Mouse (Mus musculus): ENCODE results near the gene 4930544D05Rik. TPM values are rescaled to one million over a fixed set of nuclear protein-coding genes. Genes with fewer than 3 reads are reported as not detected.
A peak's percentile ranks its signal among the peaks of the same experiment; 100 is the strongest.

4930544D05Rik gene
- polyA plus RNA-seq, 1 experiment from 2014 or later = not detected

DNA sequence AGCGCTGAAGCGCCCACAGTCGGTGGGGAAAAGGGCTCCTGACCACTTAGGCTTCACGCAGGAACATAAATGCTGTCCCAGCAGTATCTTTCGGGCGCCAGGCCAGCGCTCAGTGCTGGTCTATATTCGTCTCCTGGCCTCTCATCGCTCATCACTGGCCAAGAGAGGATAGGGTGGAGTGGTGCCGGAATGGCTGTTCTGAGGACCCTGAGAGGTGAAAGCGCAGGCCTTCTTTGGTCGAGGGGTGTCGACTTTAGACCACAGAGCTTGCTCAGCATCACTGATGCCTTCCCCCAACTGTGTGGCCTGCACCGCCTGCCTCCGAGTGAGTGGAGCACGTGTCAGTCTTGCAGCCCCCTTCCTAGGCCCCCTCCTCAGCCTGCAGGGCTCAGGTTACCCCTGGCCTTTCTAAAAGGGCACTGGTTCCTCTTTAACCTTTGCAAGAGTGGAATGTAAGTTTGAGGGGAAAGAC, 40.8 kb downstream of the 4930544D05Rik start:
- Histone ChIP-seq H3K27ac (replicated peaks) (peak overlapping the region; percentile 99), H3K4me3 (peak overlapping the region; percentile 100), H3K36me3 (peaks cover 40% of the 10 kb centered on the region), H3K27me3 (ENCODE audit: low read depth, poor library complexity, severe bottlenecking) (no peaks in the 10 kb centered on the region), H3K9me3 (replicated peaks) (no peaks in the 10 kb centered on the region), H3K4me1 (peaks cover 56% of the 10 kb centered on the region)
- peak; percentile 66 for DNase-seq (ENCODE audit: low spot score)
- WGBS = 2% methylated on average over 16 of the region's 16 CpGs

DNA sequence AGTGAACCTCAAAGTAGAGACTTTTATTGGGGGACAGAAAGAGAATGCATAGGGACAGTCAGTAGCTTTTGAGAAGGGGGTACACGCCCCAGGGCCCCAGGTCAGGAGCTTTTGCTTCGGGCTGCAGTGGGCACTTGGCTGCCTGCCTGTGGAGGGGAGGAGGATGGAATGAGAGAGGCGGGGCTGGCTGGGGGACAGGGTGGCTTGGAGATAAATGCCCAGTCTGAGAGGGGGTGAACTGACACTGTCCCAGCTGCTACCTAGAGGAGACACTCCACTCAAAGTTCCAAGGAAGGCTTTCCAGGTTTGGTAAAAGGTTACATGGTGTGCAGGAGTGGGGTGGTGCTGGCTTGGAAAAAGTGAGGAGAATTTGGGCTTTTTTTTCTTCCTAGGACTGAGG, 41.3 kb downstream of the 4930544D05Rik start, which contains the start of gene Eno3:
Gene Eno3, plus strand, starts transcription at position 239 of the 400 bp plus-strand sequence.
- DNase-seq (ENCODE audit: low spot score) = peak; percentile 48
- H3K4me1 ChIP-seq = peaks cover 54% of the 10 kb centered on the region
- 0% methylated on average over 3 of the region's 3 CpGs for WGBS

DNA sequence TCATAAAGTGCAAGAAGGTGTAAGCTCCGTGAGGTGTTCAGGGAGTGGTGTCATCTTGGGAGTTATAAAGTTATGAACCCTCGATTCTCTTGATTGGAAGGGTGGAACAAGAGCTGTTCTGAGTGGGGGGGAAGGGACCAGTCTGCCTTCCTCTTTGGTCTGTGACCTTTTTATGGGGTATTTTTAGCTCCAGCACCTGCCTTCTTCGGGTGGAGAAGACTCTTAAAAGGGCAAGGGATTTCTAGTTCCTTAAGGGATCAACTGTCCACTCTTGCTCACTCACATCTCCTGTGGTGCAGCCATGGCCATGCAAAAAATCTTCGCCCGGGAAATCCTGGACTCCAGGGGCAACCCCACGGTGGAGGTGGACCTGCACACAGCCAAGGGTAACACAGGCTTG, 41.9 kb downstream of the 4930544D05Rik start:
- DNase-seq (ENCODE audit: low spot score) = no peak
- Histone ChIP-seq H3K9me3 (replicated peaks) (no peaks in the 10 kb centered on the region), H3K27ac (replicated peaks) (peak overlapping the region; percentile 99), H3K36me3 (peaks cover 40% of the 10 kb centered on the region), H3K4me1 (peaks cover 48% of the 10 kb centered on the region), H3K27me3 (ENCODE audit: low read depth, poor library complexity, severe bottlenecking) (no peaks in the 10 kb centered on the region), H3K4me3 (0 out of 2 replicates have a peak overlapping the region, but pooled peaks have one; percentile 4)
- 63% methylated on average over 6 of the region's 6 CpGs for WGBS

More for the DNA sequence above, 41.3 kb downstream of the 4930544D05Rik start, which contains the start of gene Eno3:
- H3K36me3 ChIP-seq = peaks cover 40% of the 10 kb centered on the region
- H3K27me3 ChIP-seq (ENCODE audit: low read depth, poor library complexity, severe bottlenecking) = no peaks in the 10 kb centered on the region
- H3K4me3 ChIP-seq = peak within 1 kb of the TSS; percentile 100
- no peaks in the 10 kb centered on the region for H3K9me3 ChIP-seq (replicated peaks)
- H3K27ac ChIP-seq (replicated peaks) = peak within 1 kb of the TSS; percentile 99

DNA sequence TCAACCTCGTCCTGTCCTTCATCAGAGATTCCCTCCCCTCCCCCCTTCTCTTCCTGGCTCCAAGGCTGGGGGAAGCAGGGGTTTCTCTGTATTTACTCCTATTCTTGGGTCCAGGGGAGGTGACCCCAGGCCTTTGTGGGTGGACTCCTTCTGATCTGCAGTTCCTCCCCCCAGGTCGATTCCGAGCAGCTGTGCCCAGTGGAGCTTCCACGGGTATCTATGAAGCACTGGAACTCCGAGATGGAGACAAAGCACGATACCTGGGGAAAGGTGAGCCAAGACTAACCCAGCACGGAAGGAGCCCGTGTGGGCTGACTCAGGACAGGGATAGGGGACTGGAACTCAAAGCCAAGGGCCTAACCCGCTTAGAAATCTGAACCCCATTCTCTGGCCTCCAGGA, 42.3 kb downstream of the 4930544D05Rik start:
- Histone ChIP-seq H3K4me3 (0 out of 2 replicates have a peak overlapping the region, but pooled peaks have one; percentile 4), H3K27me3 (ENCODE audit: low read depth, poor library complexity, severe bottlenecking) (no peaks in the 10 kb centered on the region), H3K9me3 (replicated peaks) (no peaks in the 10 kb centered on the region), H3K36me3 (peaks cover 40% of the 10 kb centered on the region), H3K27ac (replicated peaks) (peak overlapping the region; percentile 99), H3K4me1 (peaks cover 44% of the 10 kb centered on the region)
- no peak for DNase-seq (ENCODE audit: low spot score)
- WGBS = 64% methylated on average over 9 of the region's 9 CpGs

DNA sequence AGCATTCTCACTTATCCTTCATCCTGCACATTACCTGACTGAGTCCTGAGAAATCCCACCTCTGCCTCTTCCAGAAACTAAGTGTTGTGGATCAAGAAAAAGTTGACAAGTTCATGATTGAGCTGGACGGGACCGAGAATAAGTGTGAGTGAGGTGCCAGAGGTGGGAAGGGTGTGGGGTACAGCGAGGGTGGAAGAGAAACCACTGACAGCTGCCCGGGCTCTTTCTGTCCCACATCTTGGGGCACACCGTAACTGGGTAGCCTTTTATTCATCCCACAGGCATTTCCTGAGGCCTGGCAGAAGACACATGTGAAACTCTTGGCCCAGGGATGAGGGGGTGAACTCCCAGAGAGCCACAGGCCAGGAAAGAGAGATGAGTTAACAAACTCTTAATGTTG, 42.9 kb downstream of the 4930544D05Rik start:
- 90% methylated on average over 5 of the region's 5 CpGs for WGBS
- no peak for DNase-seq (ENCODE audit: low spot score)

DNA sequence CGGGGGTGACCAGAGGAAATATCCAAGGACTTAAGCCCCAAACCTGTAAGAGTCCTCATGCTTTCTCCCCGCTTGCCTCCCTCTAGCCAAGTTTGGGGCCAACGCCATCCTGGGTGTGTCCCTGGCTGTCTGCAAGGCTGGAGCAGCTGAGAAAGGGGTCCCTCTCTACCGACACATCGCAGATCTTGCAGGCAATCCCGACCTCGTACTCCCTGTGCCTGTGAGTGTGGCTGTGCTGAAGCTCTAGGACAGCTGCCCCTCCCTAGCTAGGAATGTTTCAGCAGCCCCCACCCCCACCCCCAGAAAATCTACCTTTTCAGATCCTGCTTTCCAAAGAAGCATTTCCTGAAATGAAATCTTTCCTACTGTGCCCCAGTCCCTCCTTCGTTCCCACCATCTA, 43.3 kb downstream of the 4930544D05Rik start:
- 80% methylated on average over 8 of the region's 8 CpGs for WGBS
- peaks cover 41% of the 10 kb centered on the region for H3K4me1 ChIP-seq
- DNase-seq (ENCODE audit: low spot score) = no peak
- no peaks in the 10 kb centered on the region for H3K27me3 ChIP-seq (ENCODE audit: low read depth, poor library complexity, severe bottlenecking)
- no peak overlapping the region for H3K4me3 ChIP-seq
- H3K36me3 ChIP-seq = peaks cover 47% of the 10 kb centered on the region
- H3K27ac ChIP-seq (replicated peaks) = no peak overlapping the region
- no peaks in the 10 kb centered on the region for H3K9me3 ChIP-seq (replicated peaks)

More for the DNA sequence above, 42.9 kb downstream of the 4930544D05Rik start:
- H3K9me3 ChIP-seq (replicated peaks) = no peaks in the 10 kb centered on the region
- H3K4me1 ChIP-seq = peaks cover 39% of the 10 kb centered on the region
- peak overlapping the region; percentile 99; the same call in 1 of the 2 replicates for H3K27ac ChIP-seq (replicated peaks)
- 0 out of 2 replicates have a peak overlapping the region, but pooled peaks have one; percentile 4 for H3K4me3 ChIP-seq
- H3K36me3 ChIP-seq = peaks cover 43% of the 10 kb centered on the region
- H3K27me3 ChIP-seq (ENCODE audit: low read depth, poor library complexity, severe bottlenecking) = no peaks in the 10 kb centered on the region

DNA sequence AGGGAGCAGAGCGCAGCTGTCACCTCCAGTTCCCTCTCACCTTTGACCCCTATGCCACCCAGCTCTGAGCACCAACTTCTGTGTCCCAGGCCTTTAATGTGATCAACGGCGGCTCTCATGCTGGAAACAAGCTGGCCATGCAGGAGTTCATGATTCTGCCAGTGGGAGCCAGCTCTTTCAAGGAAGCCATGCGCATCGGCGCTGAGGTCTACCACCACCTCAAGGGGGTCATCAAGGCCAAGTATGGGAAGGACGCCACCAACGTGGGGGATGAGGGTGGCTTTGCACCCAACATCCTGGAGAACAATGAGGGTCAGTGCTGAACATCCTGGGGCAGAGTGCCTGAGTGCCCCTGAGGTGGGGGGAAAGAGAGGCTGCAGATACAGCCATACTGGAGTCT, 44.9 kb downstream of the 4930544D05Rik start:
- no peak for DNase-seq (ENCODE audit: low spot score)
- WGBS = 89% methylated on average over 8 of the region's 8 CpGs
- H3K36me3 ChIP-seq = peaks cover 64% of the 10 kb centered on the region
- no peak overlapping the region; the same call in 1 of the 2 replicates for H3K27ac ChIP-seq (replicated peaks)
- H3K9me3 ChIP-seq (replicated peaks) = no peaks in the 10 kb centered on the region
- H3K4me3 ChIP-seq = 0 out of 2 replicates have a peak overlapping the region, but pooled peaks have one; percentile 7
- H3K4me1 ChIP-seq = peaks cover 37% of the 10 kb centered on the region
- no peaks in the 10 kb centered on the region for H3K27me3 ChIP-seq (ENCODE audit: low read depth, poor library complexity, severe bottlenecking)

DNA sequence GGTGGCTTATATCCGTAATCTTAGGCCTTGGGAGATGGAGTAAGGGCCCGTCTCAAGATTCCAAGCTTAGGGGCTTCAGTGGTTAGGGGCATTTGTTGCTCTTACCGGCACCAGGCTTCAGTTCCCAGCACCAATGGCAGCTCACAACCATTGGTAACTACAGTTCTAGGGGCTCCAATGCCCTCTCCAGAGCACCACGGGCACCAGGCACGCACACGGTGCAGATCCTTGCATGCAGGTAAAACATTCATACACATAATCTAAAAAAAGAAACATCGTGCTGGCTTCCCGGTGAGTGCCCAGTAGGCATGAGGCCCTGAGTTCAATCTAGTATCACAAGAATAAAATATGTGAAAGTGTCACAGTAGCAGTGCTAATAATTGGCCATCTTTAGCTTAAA, 47.5 kb downstream of the 4930544D05Rik start:
- Histone ChIP-seq H3K4me1 (peaks cover 21% of the 10 kb centered on the region), H3K27me3 (ENCODE audit: low read depth, poor library complexity, severe bottlenecking) (no peaks in the 10 kb centered on the region), H3K9me3 (replicated peaks) (no peaks in the 10 kb centered on the region), H3K4me3 (no peak overlapping the region), H3K27ac (replicated peaks) (no peak overlapping the region), H3K36me3 (peaks cover 83% of the 10 kb centered on the region)
- no peak for DNase-seq (ENCODE audit: low spot score)
- WGBS = 85% methylated on average over 8 of the region's 8 CpGs

DNA sequence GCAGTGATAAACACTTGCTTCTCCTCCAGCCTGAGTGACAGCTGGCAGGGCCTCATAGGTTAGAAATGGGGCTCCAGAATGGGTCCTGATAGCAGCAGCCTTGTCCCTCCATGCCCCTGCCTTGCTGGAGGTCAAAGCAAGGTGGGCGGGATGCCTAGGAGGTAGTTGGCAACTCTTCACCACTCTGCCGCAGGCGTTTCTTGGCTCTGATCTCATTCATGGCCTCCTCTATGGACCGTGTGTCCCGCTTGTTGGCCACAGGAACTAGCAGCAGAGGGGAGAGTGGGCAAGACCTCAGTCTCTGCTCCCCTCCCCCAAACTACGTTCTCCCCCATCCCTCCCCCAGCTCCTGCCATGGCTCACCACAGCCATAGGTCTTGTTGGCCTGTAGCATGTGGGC, 48.3 kb downstream of the 4930544D05Rik start:
- 95% methylated on average over 6 of the region's 6 CpGs for WGBS
- no peak for DNase-seq (ENCODE audit: low spot score)
- peaks cover 18% of the 10 kb centered on the region for H3K4me1 ChIP-seq
- no peaks in the 10 kb centered on the region for H3K27me3 ChIP-seq (ENCODE audit: low read depth, poor library complexity, severe bottlenecking)
- no peak overlapping the region for H3K27ac ChIP-seq (replicated peaks)
- no peaks in the 10 kb centered on the region for H3K9me3 ChIP-seq (replicated peaks)
- peaks cover 83% of the 10 kb centered on the region for H3K36me3 ChIP-seq
- H3K4me3 ChIP-seq = no peak overlapping the region

DNA sequence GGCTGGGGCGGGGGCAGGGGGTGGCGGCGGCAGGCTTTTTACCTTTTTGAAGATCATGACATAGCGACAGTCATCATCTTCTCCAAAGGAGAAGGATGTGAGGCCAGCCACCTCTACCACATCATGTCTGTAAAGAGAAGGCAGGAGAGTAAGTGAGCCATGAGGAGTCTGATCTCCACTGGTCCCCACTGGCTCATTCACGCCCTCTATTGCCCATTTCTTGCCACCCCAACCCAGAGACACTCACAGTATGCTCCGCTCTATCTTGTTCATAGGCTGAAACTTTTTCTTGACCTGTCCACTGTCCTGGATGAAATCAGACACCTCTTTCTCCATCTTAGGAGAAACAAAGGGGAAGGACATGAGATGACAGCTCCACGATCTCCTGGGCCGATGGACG, 49.1 kb downstream of the 4930544D05Rik start:
- Histone ChIP-seq H3K9me3 (replicated peaks) (no peaks in the 10 kb centered on the region), H3K27me3 (ENCODE audit: low read depth, poor library complexity, severe bottlenecking) (no peaks in the 10 kb centered on the region), H3K36me3 (peaks cover 77% of the 10 kb centered on the region), H3K4me3 (no peak overlapping the region), H3K27ac (replicated peaks) (no peak overlapping the region), H3K4me1 (peaks cover 21% of the 10 kb centered on the region)
- 92% methylated on average over 9 of the region's 9 CpGs for WGBS
- DNase-seq (ENCODE audit: low spot score) = no peak

Other genes with a start within 250 kb of the 4930544D05Rik start
- 52.2 and 53.2 TPM in 2 replicates for gene Pelp1, start 205.8 kb upstream of the 4930544D05Rik start, polyA plus RNA-seq (2016; fragmentation: Nextera tagmentation; extraction: Ambion mirVana)
- gene Arrb2, start 183.2 kb upstream of the 4930544D05Rik start, polyA plus RNA-seq (2016; fragmentation: Nextera tagmentation; extraction: Ambion mirVana) = 28.3 and 37.4 TPM in 2 replicates
- 39.7 and 44.6 TPM in 2 replicates for gene Med11, start 163.9 kb upstream of the 4930544D05Rik start, polyA plus RNA-seq (2016; fragmentation: Nextera tagmentation; extraction: Ambion mirVana)
- gene Zmynd15, start 156.4 kb upstream of the 4930544D05Rik start, polyA plus RNA-seq (2016; fragmentation: Nextera tagmentation; extraction: Ambion mirVana) = 0.14 and 0.40 TPM in 2 replicates
- gene Cxcl16, start 155.9 kb upstream of the 4930544D05Rik start, polyA plus RNA-seq (2016; fragmentation: Nextera tagmentation; extraction: Ambion mirVana) = 0.46 and 0.63 TPM in 2 replicates
- 0.22 TPM in 1 of 2 replicates, not detected in the other for gene Tm4sf5, start 110.6 kb upstream of the 4930544D05Rik start, polyA plus RNA-seq (2016; fragmentation: Nextera tagmentation; extraction: Ambion mirVana)
- gene Vmo1, start 101.2 kb upstream of the 4930544D05Rik start, polyA plus RNA-seq (2016; fragmentation: Nextera tagmentation; extraction: Ambion mirVana) = not detected in 2 replicates
- 0.15 and 0.25 TPM in 2 replicates for gene Gltpd2, start 96.7 kb upstream of the 4930544D05Rik start, polyA plus RNA-seq (2016; fragmentation: Nextera tagmentation; extraction: Ambion mirVana)
- gene Psmb6, start 90.5 kb upstream of the 4930544D05Rik start, polyA plus RNA-seq (2016; fragmentation: Nextera tagmentation; extraction: Ambion mirVana) = 1,085 and 1,129 TPM in 2 replicates
- not detected in 2 replicates for gene Gm40193, start 82.9 kb upstream of the 4930544D05Rik start, polyA plus RNA-seq (2016; fragmentation: Nextera tagmentation; extraction: Ambion mirVana)
- 3.5 and 4.1 TPM in 2 replicates for gene Pld2, start 75.8 kb upstream of the 4930544D05Rik start, polyA plus RNA-seq (2016; fragmentation: Nextera tagmentation; extraction: Ambion mirVana)
- 10.3 and 12.6 TPM in 2 replicates for gene Mink1, start 53.0 kb upstream of the 4930544D05Rik start, polyA plus RNA-seq (2016; fragmentation: Nextera tagmentation; extraction: Ambion mirVana)
- not detected in 2 replicates for gene Chrne, start 3.4 kb downstream of the 4930544D05Rik start, polyA plus RNA-seq (2016; fragmentation: Nextera tagmentation; extraction: Ambion mirVana)
- 0.44 and 0.48 TPM in 2 replicates for gene Gp1ba, start 23.3 kb downstream of the 4930544D05Rik start, polyA plus RNA-seq (2016; fragmentation: Nextera tagmentation; extraction: Ambion mirVana)
- gene Rnf167, start 31.4 kb downstream of the 4930544D05Rik start, polyA plus RNA-seq (2016; fragmentation: Nextera tagmentation; extraction: Ambion mirVana) = 85.6 and 96.3 TPM in 2 replicates
- gene Slc25a11, start 31.6 kb downstream of the 4930544D05Rik start, polyA plus RNA-seq (2016; fragmentation: Nextera tagmentation; extraction: Ambion mirVana) = 142 and 149 TPM in 2 replicates
- gene Pfn1, start 38.8 kb downstream of the 4930544D05Rik start, polyA plus RNA-seq (2016; fragmentation: Nextera tagmentation; extraction: Ambion mirVana) = 1,553 and 1,733 TPM in 2 replicates
- 22.6 and 32.8 TPM in 2 replicates for gene Eno3, start 41.4 kb downstream of the 4930544D05Rik start, polyA plus RNA-seq (2016; fragmentation: Nextera tagmentation; extraction: Ambion mirVana)
- 186 TPM in 2 replicates for gene Spag7, start 53.6 kb downstream of the 4930544D05Rik start, polyA plus RNA-seq (2016; fragmentation: Nextera tagmentation; extraction: Ambion mirVana)
- 9.8 and 12.4 TPM in 2 replicates for gene Camta2, start 72.3 kb downstream of the 4930544D05Rik start, polyA plus RNA-seq (2016; fragmentation: Nextera tagmentation; extraction: Ambion mirVana)
- gene Inca1, start 84.3 kb downstream of the 4930544D05Rik start, polyA plus RNA-seq (2016; fragmentation: Nextera tagmentation; extraction: Ambion mirVana) = 1.00 and 1.3 TPM in 2 replicates
- 1.8 and 2.0 TPM in 2 replicates for gene Kif1c, start 84.7 kb downstream of the 4930544D05Rik start, polyA plus RNA-seq (2016; fragmentation: Nextera tagmentation; extraction: Ambion mirVana)
- gene Zfp3, start 148.4 kb downstream of the 4930544D05Rik start, polyA plus RNA-seq (2016; fragmentation: Nextera tagmentation; extraction: Ambion mirVana) = 6.9 and 10.2 TPM in 2 replicates
- gene Scimp, start 196.7 kb downstream of the 4930544D05Rik start, polyA plus RNA-seq (2016; fragmentation: Nextera tagmentation; extraction: Ambion mirVana) = not detected in 2 replicates
- gene Rabep1, start 228.9 kb downstream of the 4930544D05Rik start, polyA plus RNA-seq (2016; fragmentation: Nextera tagmentation; extraction: Ambion mirVana) = 38.2 and 39.2 TPM in 2 replicates